Mouse (Mus musculus): ENCODE measurements around the gene Aup1. TPM values are rescaled to one million over a fixed set of nuclear protein-coding genes. Genes with fewer than 3 reads are reported as not detected.

Aup1 gene
- total and polyA plus RNA-seq, 2 experiments from 2014 or later: 136 to 219 TPM

- H3K36me3 ChIP-seq (ENCODE audit: insufficient read depth, low read length): no peaks in the 10 kb centered on the region
- WGBS: 2% methylated on average over 26 of the region's 26 CpGs
- peak; percentile 56 for DNase-seq (ENCODE audit: low spot score)
- no peak for ATAC-seq
- peak overlapping the region; percentile 86 for H3K27ac ChIP-seq
- peaks cover 18% of the 10 kb centered on the region for H3K4me1 ChIP-seq (ENCODE audit: insufficient read depth, low read length)
- H3K27me3 ChIP-seq (ENCODE audit: insufficient read depth, low read length): no peaks in the 10 kb centered on the region
- H3K4me3 ChIP-seq (ENCODE audit: low read length): peak overlapping the region; percentile 91
- peak overlapping the region; percentile 89 for H3K9ac ChIP-seq (replicated peaks; ENCODE audit: low read length)
- H3K4me2 ChIP-seq (ENCODE audit: low read depth, low read length): peak overlapping the region; percentile 90
- H3K9me3 ChIP-seq (ENCODE audit: low read length): no peaks in the 10 kb centered on the region
- 0 out of 2 replicates have a peak, but pooled peaks have one; percentile 1 for TF ChIP-seq CTCF (IDR thresholded peaks at IDR 0.05; ENCODE audit: low read depth)
Observed at GRCm38 (mm10) chr6:83053136-83053960, 973 bp upstream of the Aup1 start.

- Histone ChIP-seq H3K36me3 (ENCODE audit: insufficient read depth, low read length) (no peaks in the 10 kb centered on the region), H3K4me2 (ENCODE audit: low read depth, low read length) (peak within 1 kb of the TSS; percentile 90), H3K9ac (replicated peaks; ENCODE audit: low read length) (peak within 1 kb of the TSS; percentile 89), H3K27ac (peak within 1 kb of the TSS; percentile 86), H3K9me3 (ENCODE audit: low read length) (no peaks in the 10 kb centered on the region), H3K27me3 (ENCODE audit: insufficient read depth, low read length) (no peaks in the 10 kb centered on the region), H3K4me1 (ENCODE audit: insufficient read depth, low read length) (peaks cover 18% of the 10 kb centered on the region), H3K4me3 (ENCODE audit: low read length) (peak within 1 kb of the TSS; percentile 91)
- ATAC-seq: peak; percentile 13; the same call in 1 of the 2 replicates
- DNase-seq (ENCODE audit: low spot score): peak; percentile 30
- WGBS: 0% methylated on average over 50 of the region's 50 CpGs
- peak; percentile 55 for TF ChIP-seq CTCF (IDR thresholded peaks at IDR 0.05; ENCODE audit: low read depth)
Observed at GRCm38 (mm10) chr6:83054871-83055431, 630 bp downstream of the Aup1 start, which contains the start of gene Htra2. Gene Htra2, minus strand, starts transcription at chr6:83055273.

GRCm38 (mm10) chr6:83057790-83058189, 3.5 kb downstream of the Aup1 start, which contains the start of gene Dqx1:
Gene Dqx1, plus strand, starts transcription at chr6:83057844.
- H3K9ac ChIP-seq (replicated peaks; ENCODE audit: low read length): no peak within 1 kb of the TSS
- no peaks in the 10 kb centered on the region for H3K9me3 ChIP-seq (ENCODE audit: low read length)
- ATAC-seq (no peak), DNase-seq (ENCODE audit: low spot score) (peak; percentile 47)
- no peak within 1 kb of the TSS for H3K4me3 ChIP-seq (ENCODE audit: low read length)
- no peak within 1 kb of the TSS for H3K27ac ChIP-seq
- H3K4me1 ChIP-seq (ENCODE audit: insufficient read depth, low read length): peaks cover 13% of the 10 kb centered on the region
- TF ChIP-seq CTCF (IDR thresholded peaks at IDR 0.05; ENCODE audit: low read depth): no peak
- peaks cover 15% of the 10 kb centered on the region for H3K27me3 ChIP-seq (ENCODE audit: insufficient read depth, low read length)
- 52% methylated on average over 3 of the region's 3 CpGs for WGBS
- no peak within 1 kb of the TSS for H3K4me2 ChIP-seq (ENCODE audit: low read depth, low read length)
- no peaks in the 10 kb centered on the region for H3K36me3 ChIP-seq (ENCODE audit: insufficient read depth, low read length)

GRCm38 (mm10) chr6:83058725-83059124, 4.4 kb downstream of the Aup1 start:
- no peak overlapping the region for H3K9ac ChIP-seq (replicated peaks; ENCODE audit: low read length)
- H3K27me3 ChIP-seq (ENCODE audit: insufficient read depth, low read length): peaks cover 24% of the 10 kb centered on the region
- no peaks in the 10 kb centered on the region for H3K36me3 ChIP-seq (ENCODE audit: insufficient read depth, low read length)
- H3K4me2 ChIP-seq (ENCODE audit: low read depth, low read length): no peak overlapping the region
- ATAC-seq (no peak), DNase-seq (ENCODE audit: low spot score) (no peak)
- H3K9me3 ChIP-seq (ENCODE audit: low read length): no peaks in the 10 kb centered on the region
- WGBS: 77% methylated on average over 2 of the region's 2 CpGs
- no peak overlapping the region for H3K27ac ChIP-seq
- TF ChIP-seq CTCF (IDR thresholded peaks at IDR 0.05; ENCODE audit: low read depth): no peak
- peaks cover 9% of the 10 kb centered on the region for H3K4me1 ChIP-seq (ENCODE audit: insufficient read depth, low read length)
- H3K4me3 ChIP-seq (ENCODE audit: low read length): no peak overlapping the region

- H3K4me1 ChIP-seq (ENCODE audit: insufficient read depth, low read length): no peaks in the 10 kb centered on the region
- no peak overlapping the region for H3K4me2 ChIP-seq (ENCODE audit: low read depth, low read length)
- no peak for DNase-seq (ENCODE audit: low spot score)
- peaks cover 91% of the 10 kb centered on the region for H3K27me3 ChIP-seq (ENCODE audit: insufficient read depth, low read length)
- H3K9me3 ChIP-seq (ENCODE audit: low read length): no peaks in the 10 kb centered on the region
- no peak for TF ChIP-seq CTCF (IDR thresholded peaks at IDR 0.05; ENCODE audit: low read depth)
- no peak overlapping the region for H3K9ac ChIP-seq (replicated peaks; ENCODE audit: low read length)
- WGBS: 48% methylated on average over 8 of the region's 8 CpGs
- ATAC-seq: no peak
- H3K27ac ChIP-seq: no peak overlapping the region
- no peak overlapping the region for H3K4me3 ChIP-seq (ENCODE audit: low read length)
- H3K36me3 ChIP-seq (ENCODE audit: insufficient read depth, low read length): no peaks in the 10 kb centered on the region
Observed at GRCm38 (mm10) chr6:83065995-83066394, 11.7 kb downstream of the Aup1 start.

GRCm38 (mm10) chr6:83066441-83066840, 12.1 kb downstream of the Aup1 start:
- Histone ChIP-seq H3K4me1 (ENCODE audit: insufficient read depth, low read length) (no peaks in the 10 kb centered on the region), H3K27me3 (ENCODE audit: insufficient read depth, low read length) (peaks cover 93% of the 10 kb centered on the region), H3K9me3 (ENCODE audit: low read length) (no peaks in the 10 kb centered on the region), H3K36me3 (ENCODE audit: insufficient read depth, low read length) (no peaks in the 10 kb centered on the region), H3K9ac (replicated peaks; ENCODE audit: low read length) (no peak overlapping the region), H3K27ac (no peak overlapping the region), H3K4me3 (ENCODE audit: low read length) (no peak overlapping the region), H3K4me2 (ENCODE audit: low read depth, low read length) (no peak overlapping the region)
- WGBS: 28% methylated on average over 6 of the region's 6 CpGs
- ATAC-seq (no peak), DNase-seq (ENCODE audit: low spot score) (no peak)
- TF ChIP-seq CTCF (IDR thresholded peaks at IDR 0.05; ENCODE audit: low read depth): no peak
